Mouse (Mus musculus) right cerebral cortex, postnatal 4 days (tissue): ENCODE data around the gene Tmem117.

Experiments used
- DNase-seq: peaks from one replicate; pipeline ENCODE4 v3.0.0-alpha.2; 2022

The Tmem117 gene

DNA sequence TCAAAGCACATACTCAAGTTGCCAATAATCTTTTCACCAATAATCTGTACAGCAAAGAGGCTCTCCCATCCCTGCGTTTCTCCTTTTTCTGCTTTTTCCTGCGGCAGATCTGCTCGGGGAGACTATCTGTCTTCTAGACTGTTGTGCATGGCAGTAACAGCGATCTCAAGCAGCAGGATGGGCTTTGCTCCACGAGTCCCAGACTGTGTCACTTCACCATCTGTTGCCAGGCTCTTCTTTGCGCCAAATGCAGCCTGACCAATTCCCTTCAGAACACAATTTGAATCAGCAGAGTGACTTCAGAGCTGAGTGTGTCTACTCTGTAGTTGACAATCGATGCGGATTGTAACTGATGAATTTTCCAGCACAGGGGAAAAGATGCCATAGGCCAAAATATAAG, 415.0 kb downstream of the Tmem117 start:
- DNase-seq: peak; percentile 22

DNA sequence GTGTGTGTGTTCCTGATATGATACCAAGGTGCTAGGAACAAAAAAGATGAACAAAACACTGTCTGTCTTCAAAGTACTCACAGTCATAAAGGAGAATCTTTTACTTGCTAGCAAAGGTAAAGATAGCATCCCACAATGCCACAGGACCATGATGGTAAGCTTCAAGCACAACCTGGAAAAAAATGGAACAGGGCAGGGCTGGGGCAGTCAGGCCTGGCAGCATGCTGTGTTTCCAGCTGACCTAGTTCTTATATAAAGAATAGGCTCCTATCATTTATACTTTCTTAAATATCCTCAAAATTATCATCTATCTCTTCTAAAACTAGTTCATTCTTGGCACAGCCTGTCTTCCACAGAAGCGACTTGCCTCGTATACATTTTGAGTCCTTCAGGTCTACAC, 418.5 kb downstream of the Tmem117 start:
- DNase-seq: no peak

DNA sequence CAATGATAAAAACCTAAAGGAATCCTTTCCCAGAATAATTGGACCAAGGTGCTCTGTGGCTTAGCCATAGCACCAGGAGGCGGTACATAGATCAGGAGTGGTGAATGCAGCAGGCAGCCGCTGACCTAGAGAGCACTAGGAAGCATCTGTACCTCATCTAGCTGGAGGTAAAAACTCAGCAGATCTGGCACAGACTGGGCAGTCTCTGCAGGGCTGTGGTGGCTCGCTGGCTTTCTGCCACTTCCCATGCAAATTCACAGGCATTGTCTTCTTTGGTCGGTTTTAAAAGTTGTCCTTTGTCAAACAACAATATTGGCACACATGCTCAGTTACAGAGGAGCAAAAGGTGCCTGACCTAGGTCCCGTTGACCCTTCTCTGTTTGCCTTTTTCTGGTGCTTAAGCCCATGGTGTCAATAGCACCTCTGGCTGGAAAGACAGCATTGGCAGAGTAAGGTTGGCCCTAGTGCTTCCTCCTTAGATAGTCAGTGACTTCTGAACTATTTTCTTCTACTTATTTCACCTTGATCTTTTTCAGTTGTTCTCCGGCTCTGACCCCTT, 420.2 kb downstream of the Tmem117 start:
- peak; percentile 16 for DNase-seq

DNA sequence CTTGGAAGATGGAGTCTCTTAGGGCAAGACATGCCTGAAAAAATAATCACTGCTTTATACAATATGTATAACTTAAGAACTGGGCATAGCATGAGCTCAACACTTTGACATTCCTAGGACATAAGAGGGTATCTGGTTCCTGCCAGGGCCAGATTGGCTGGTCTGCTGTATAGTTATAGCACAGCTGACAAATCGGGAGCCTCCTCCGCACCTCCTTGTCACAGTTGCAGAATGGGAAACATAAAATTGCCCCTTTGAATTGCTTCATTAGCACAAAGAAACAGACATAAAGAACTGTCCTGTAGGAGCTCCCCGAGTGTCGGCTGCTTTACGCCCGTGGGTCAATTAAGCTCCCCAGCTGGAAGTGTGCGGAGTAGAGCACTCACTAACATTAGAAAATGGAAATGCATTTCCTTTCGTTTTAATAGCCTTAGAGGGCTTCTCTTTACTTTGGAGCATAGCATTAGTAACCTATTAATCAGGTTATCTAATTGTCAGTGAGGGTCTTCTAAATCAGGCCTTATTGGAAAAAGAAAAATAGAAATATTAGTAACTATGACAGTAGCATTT, 426.1 kb downstream of the Tmem117 start:
- no peak for DNase-seq

DNA sequence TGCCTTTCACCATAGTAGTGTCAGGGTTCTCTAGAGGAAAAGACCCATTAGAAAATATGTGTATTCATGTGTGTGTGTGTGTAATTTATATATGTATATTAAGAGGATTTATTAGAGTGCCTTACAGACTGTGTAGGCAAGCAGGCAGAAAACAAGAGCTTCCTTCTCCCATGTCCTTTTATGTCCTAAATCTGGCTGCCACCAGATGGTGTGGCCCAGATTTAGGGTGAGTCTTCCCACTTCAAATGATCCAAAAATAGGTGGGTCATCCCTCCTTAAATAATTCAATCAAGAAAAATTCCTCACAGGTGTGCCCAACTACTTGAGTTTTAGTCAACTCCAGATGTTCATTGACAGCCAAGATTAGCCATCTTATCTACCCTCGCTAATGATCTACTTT, 439.0 kb downstream of the Tmem117 start:
- DNase-seq: no peak

DNA sequence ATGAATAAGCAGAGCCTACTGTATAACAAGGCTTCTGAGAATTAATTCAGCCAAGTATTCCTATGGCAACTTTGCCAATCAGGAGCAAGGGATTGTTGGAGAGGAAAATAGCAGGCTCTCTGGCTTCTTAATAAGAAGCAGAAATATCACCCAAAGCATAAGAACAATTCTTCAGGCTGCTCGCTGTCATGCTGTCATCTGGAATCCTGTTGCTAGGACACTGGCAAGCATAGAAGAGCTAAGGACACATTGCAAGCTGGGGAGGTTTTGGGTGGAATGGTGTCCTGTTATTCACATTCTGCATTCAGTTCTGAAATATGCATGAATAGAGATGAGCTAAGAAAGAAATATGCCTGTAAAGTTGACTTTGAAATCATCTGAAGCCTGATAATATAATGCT, 439.8 kb downstream of the Tmem117 start:
- no peak for DNase-seq

DNA sequence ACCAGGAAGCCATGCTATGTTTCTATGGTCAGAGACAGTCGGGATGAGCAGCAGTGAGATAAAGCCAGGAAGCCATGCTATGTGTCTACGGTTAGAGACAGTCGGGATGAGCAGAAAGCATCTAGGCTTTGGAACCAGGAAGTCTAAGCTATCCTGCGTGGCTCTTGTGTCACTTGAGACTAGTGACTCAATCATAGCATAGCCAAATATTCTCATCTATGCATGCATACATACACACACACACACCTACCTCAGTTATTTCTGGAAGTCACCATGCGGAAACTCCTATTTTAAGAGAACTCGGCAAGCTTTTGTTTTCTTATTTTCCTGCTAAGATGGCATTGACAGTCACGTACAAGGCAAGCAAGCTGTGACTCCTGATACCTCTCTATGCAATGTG, 441.8 kb downstream of the Tmem117 start:
- DNase-seq: no peak

DNA sequence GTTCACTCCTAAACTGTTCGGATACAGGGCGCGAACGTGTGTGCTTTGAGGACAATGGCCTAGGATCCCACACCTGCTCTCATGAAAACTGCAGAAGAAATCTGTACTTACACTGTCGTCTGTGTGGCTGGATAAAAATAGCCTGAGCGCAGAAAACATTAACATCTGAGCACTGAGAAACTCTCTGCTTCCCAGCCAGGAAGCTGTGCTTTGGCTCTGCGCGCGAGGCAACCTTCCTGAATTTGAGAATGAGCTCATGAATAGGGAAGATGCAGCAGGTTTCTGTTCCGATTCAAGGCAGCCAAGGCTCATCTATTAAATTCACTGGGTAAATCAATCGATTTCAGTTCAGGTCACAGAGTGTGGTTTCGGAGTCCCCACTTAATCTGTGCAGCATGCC, 446.3 kb downstream of the Tmem117 start:
- DNase-seq: peak; percentile 32

DNA sequence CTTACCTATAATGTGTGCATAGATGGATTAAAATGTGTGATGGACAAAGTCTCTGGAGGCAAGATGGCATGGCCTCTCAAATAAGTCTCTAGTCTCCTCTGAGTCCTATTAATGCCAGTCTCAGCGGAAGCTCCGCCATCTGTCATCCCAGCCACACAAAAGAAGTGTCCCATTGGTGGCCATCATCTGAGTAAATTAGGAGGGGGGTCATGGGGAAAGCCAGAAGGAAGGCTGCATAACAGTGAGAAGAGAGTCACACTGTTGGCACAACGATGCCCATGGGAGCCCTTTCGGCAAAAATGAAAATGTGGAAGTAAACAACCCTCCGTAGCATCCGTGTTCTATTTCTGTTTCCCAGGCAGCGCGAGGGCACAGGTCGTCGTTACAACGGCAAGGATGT, 452.6 kb downstream of the Tmem117 start:
- DNase-seq: no peak

DNA sequence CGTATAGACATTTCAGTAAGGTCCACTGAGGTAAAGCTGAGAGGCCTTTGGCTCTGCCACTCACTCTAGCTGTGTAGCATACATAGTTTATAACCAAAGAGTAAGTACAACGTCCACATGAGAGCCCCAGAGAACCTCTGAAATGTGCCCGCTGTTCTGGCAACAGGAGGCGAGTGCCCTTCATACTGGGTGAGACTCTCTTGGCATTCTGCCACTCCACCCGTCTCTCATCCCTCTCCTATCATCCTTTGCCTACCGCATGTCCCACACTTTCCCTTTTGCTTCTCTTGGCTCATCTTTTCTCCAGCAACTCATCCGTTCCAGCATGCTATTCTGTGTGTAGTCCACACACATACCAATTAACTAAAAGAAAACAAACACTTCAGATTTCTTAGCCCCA, 456.9 kb downstream of the Tmem117 start:
- no peak for DNase-seq

DNA sequence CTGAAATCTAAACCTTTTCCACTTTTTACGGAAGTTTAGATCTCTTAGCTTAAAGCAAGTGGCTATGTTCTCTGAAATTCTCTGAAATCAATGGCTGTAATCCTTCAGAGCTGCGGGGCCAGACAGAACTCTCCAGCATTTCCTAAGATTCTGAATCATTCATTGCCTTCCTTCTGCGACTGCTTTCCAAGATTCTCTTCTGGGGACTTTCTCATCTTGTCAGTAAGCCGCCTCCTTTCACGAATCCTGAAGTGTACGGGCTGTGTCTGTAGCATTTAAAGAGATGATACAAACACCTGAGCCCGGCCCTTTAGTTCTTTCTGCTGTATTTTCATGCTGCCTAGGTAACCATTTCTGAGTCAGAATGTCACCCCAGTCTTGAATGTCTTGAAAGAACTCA, 471.1 kb downstream of the Tmem117 start:
- DNase-seq: no peak

DNA sequence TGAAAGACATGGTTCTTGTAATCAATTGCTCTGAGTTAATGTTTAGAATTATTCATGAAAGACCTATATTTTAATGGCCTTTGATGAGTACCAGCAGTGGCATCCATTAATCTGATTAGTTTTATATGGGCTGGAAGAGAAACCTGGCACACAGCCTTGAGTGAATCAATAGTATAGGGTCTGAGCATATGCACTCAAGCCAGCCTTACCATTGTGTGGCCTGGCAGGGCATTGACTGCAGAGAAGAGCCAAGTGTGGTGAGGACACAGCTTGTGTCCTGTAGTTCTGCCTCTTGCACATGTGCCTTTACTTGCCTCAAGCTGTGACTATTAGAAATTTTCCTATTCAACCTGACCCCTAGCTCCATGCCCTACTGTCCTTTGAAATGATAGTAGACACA, 472.5 kb downstream of the Tmem117 start:
- no peak for DNase-seq

DNA sequence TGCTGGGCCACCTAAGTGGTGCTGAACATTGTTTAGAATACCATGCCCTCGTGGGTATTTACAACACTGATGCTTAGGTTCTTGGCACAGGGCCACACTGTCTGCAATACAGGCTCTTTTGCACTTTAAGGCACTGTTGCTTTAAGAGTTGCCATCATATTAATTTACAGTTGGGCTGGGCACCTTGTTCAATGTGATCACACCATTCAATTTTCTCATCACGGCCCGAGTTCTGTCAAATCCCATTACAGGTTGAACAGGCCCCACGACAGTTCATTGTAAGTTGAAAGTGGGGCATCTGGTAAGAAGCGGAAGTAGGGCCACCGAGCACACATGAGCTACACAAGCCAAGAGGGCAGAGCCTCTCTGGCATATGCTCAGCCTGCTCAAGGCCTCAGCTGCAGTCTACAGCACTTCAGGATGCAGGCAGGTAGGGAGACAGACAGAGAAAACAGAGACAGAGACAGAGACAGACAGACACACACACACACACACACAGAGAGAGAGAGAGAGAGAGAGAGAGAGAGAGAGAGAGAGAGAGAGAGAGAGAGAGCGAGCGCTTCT, 478.3 kb downstream of the Tmem117 start:
- no peak for DNase-seq

DNA sequence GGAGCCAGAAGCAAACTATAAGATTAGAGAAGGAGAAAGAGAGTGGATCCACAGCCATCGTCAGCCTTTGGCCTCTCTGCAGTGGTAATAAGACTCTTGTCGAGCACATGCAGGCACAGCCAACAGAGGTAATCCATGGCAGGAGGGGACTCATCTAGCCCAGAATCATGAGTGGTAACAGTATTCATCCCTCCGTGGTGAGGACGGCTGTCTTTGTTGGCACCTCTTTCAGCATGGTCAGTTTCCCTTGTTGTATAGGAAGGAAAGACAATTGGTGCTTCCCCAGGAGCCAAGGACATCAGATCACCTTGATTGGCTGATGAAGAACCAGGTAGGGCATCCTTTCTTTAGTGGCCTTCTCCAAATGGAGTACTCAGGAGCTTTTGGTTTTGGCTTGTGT, 479.6 kb downstream of the Tmem117 start:
- DNase-seq: no peak

DNA sequence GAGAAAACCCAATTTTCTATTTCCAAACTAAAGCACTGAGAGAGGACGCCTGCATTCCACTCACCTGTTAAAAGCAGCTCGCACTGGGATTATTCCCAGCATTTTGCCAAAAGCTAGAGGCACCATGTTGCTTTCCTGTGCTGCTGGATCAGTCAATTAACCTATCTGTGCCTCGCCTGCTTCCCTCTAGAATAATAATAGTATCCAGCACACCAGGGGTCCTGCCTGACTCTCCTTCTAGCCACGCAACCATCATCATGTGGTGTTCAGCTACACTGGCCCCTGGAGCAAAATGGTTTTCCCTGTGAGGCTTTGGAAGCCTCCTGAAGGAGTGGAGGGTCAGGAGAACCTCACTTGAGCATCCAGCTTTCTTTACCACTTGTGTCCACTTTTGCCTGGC, 502.4 kb downstream of the Tmem117 start:
- no peak for DNase-seq

DNA sequence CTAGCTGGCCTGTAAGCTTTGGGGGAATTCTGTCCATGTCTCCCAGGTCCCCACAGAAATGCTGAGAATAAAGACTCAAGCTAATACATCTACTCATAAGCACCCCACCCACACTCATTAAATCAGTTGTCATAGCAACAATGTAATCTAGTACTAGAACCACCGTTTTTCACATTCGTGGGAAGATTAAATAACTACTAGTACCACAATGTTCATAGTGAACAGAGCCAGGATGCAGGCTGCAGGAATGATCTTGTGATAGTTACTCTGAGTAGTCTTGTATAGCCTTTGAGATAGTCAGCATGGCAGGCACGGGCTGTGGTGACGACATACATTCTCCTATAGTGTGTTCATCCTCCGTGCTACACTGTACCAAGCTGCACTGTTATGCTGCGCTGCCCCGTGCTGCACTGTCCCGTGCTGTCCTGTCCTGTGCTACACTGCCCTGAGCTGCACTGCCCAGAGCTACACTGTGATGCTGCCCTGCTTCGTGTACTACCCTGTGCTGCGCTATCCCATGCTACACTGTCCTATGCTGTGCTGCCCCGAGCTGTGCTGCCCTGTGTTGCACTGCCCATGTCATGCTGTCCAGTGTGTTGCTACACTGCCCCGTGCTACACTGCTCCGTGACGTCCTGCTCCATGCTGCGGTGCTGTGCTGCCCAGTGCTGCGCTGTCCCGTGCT, 507.0 kb downstream of the Tmem117 start:
- DNase-seq: no peak

DNA sequence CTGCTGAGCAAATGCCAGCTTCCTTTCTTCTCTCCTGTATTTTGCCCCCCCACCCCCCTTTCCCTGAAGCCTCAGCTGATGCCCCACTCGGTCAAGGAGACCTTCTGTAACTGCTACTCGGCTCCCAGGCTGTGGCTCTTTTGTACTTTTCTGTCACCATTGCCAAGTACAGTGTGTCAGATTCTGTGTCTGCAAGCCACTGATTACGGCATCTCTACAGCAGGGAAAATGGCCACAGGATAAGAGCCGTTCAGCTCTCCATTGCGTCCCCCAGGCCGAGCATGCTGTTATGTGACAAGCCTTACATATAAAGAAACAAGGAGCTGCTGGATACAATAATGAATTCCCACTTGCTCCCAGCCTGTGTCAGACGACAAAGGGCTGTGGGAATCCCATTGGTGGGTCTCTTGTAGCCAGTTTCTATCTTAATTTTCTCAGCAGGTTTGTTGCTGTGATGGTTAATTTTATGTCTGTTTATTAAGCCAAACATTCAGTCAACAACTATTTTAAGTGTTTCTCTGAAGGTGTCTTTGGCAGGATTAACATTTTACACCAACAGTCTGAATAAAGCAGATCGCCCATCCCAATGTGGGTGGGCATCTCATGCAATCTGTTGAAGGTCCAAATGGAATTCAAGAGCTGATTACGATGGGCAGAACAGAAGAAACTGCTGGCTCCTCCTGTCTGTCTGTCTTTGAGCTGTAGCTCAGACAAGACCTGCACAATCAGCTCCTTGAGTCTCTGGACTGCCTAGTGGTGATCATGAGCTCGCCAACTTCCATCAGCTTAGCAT, 508.2 kb downstream of the Tmem117 start:
- peak; percentile 11 for DNase-seq

DNA sequence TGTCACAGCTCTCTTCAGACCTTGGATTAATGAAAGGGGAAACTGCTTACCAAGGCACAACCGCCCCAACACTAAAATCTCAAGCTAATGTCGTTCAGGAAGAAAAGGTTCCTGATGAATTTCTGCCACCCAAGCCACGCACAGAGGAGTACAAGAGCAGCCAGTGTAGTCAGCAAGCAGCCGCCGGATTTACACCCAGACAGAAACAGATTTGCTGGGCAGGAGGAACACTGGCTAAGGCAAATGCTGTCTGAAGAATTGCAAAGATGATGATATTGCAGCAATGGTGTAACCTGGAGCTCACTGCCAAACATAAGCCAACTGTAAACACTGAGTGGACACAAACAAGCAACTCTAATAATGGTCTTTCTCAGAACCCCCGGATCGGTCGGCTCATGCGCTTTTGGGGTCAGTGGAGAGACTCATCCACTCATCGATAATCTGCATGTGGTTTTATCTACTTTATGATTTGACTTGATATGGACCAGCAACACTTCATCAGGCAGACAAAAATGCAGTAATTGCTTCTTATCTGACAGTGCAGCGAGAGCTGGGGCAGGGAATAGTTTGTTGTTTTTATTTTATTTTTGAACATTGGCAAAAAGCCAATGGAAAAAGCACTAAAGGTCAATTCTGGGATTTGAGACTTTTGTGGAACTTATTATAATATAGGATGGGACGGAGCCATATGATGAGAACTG, 509.8 kb downstream of the Tmem117 start:
- no peak for DNase-seq

DNA sequence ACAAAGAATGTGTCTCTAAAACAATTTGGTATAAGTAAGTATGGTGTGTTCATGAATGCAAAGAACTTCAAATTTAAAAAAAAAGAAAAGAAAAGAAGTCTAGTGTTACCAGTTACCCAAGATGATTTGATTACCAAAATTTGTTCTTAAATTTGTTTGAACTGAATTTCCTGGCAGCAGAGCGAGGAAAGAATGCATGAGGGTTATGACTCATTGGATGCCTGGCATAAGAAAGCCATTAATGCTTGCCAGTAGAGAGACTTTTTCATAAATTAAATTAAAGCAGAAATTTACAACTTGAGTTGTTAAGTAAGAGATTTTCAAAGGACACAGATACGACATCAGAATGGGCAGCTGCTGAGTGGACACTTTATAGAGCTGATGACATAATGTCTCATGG, 515.1 kb downstream of the Tmem117 start:
- no peak for DNase-seq

DNA sequence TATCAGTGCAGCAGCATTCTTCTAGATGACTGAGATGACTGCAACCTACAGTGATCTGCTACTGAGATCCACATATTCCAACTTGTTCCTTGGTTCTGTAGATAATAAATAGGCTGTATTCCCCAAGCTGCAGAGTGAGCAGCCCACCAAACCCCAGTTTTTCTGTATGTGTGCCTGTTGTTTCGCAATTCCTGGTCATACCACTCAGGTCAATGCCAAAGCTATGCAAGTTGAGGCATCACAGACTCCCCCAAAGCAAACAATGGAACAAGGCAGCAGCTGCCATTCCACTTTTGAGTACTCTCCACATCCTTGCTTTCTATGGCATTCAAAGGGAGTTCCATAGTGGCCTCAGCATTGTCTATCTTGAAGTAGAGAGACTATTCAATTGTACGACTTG, 516.1 kb downstream of the Tmem117 start:
- DNase-seq: no peak
